Mouse (Mus musculus) hindbrain, embryonic 15.5 days (tissue): Measurements from ENCODE around the gene Ttc39d. TPM values are rescaled to one million over a fixed set of nuclear protein-coding genes. Genes with fewer than 3 reads are reported as not detected.

Experiments
- ATAC-seq: fragments of 200-750 bp; cut with Nextera tagmentation; 2 replicates; pipeline ENCODE4 v1.8.0; 2017; ENCODE audit warnings: low read depth, moderate number of reproducible peaks, moderate TSS enrichment; ENCODE audit not compliant: low FRiP score
- H3K27ac ChIP-seq: fragments of 300-500 bp; sonication (generic); replicated peaks from 2 replicates; pipeline ENCODE4 v1.5.1; 2015; ENCODE audit warnings: mild to moderate bottlenecking, inconsistent platforms
- H3K27me3 ChIP-seq: fragments of 300-500 bp; sonication (generic); 2 replicates; pipeline ENCODE4 v1.6.1; 2015; ENCODE audit warnings: control low read depth, inconsistent platforms
- H3K36me3 ChIP-seq: fragments of 300-500 bp; sonication (generic); 2 replicates; pipeline ENCODE4 v1.6.1; 2015; ENCODE audit warnings: control low read depth, inconsistent platforms
- H3K4me1 ChIP-seq: fragments of 300-500 bp; sonication (generic); replicated peaks from 2 replicates; pipeline ENCODE4 v1.6.1; 2015; ENCODE audit warnings: control low read depth, inconsistent platforms
- H3K4me2 ChIP-seq: fragments of 300-500 bp; sonication (generic); 2 replicates; pipeline ENCODE4 v1.6.1; 2015; ENCODE audit warnings: moderate library complexity, mild to moderate bottlenecking, inconsistent platforms
- H3K4me3 ChIP-seq: fragments of 300-500 bp; sonication (generic); 2 replicates; pipeline ENCODE4 v1.5.1; 2015; ENCODE audit warnings: mild to moderate bottlenecking, inconsistent platforms
- H3K9ac ChIP-seq: fragments of 300-500 bp; sonication (generic); 2 replicates; pipeline ENCODE4 v1.6.1; 2015; ENCODE audit warnings: inconsistent platforms
- H3K9me3 ChIP-seq: fragments of 300-500 bp; sonication (generic); 2 replicates; pipeline ENCODE4 v1.6.1; 2016; ENCODE audit warnings: control low read depth, inconsistent platforms
- WGBS: fragments of 180-500 bp; shearing (Covaris S2); methylation state at CpG from one replicate; pipeline ENCODE4 v1.1.7; 2015; 5-methylcytosine and 5-hydroxymethylcytosine counted together
- polyA plus RNA-seq: library from polyadenylated mRNA; unstranded; fragments of >200 nt; fragmentation: Nextera tagmentation; extraction: Ambion mirVana; gene quantifications from 2 replicates; pipeline ENCODE4 v1.2.1, GENCODE M21; 2015

Gene Ttc39d
- polyA plus RNA-seq, 1 experiment from 2014 or later: 0.29 TPM

- Histone ChIP-seq H3K4me2 (no peak overlapping the region), H3K9me3 (no peaks in the 10 kb centered on the region), H3K27ac (no peak overlapping the region), H3K27me3 (no peaks in the 10 kb centered on the region), H3K36me3 (peaks cover 48% of the 10 kb centered on the region), H3K9ac (no peak overlapping the region), H3K4me1 (no peaks in the 10 kb centered on the region), H3K4me3 (no peak overlapping the region)
- ATAC-seq: no peak
- WGBS: 100% methylated on average over 3 of the region's 3 CpGs
These were observed 29.5 kb downstream of the Ttc39d start for GRCm38 (mm10) chr17:80236805-80237204.

DNA sequence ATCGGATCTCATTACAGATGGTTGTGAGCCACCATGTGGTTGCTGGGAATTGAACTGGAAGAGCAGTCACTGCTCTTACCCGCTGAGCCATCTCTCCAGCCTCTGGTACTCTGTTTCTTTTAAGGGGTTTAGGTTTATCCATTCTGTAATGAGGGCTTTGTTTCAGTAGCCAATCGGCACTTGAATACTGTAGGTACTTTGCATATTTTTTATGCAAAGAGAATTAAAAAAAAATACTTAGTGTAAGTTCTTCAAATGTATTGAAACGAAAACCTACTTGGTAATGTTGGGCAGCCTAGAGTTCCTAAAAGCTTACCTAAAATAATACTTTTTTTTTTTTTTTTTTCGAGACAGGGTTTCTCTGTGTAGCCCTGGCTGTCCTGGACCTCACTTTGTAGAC, 30.2 kb downstream of the Ttc39d start:
- ATAC-seq: no peak

GRCm38 (mm10) chr17:80241594-80241993, 34.3 kb downstream of the Ttc39d start:
- Histone ChIP-seq H3K27ac (no peak overlapping the region), H3K27me3 (no peaks in the 10 kb centered on the region), H3K4me1 (no peaks in the 10 kb centered on the region), H3K36me3 (peaks cover 87% of the 10 kb centered on the region), H3K4me3 (no peak overlapping the region), H3K4me2 (no peak overlapping the region), H3K9me3 (no peaks in the 10 kb centered on the region), H3K9ac (no peak overlapping the region)
- ATAC-seq: no peak
- WGBS: 86% methylated on average over 9 of the region's 9 CpGs

More for the DNA sequence above, 30.2 kb downstream of the Ttc39d start:
- Histone ChIP-seq H3K36me3 (peaks cover 54% of the 10 kb centered on the region), H3K4me1 (no peaks in the 10 kb centered on the region), H3K27ac (no peak overlapping the region), H3K4me2 (no peak overlapping the region), H3K9me3 (no peaks in the 10 kb centered on the region), H3K4me3 (no peak overlapping the region), H3K9ac (no peak overlapping the region), H3K27me3 (no peaks in the 10 kb centered on the region)
- 89% methylated on average over 5 of the region's 5 CpGs for WGBS

- H3K27ac ChIP-seq: no peak overlapping the region
- no peak for ATAC-seq
- no peaks in the 10 kb centered on the region for H3K4me1 ChIP-seq
- H3K9me3 ChIP-seq: no peaks in the 10 kb centered on the region
- H3K4me2 ChIP-seq: no peak overlapping the region
- H3K36me3 ChIP-seq: peaks cover 93% of the 10 kb centered on the region
- no peaks in the 10 kb centered on the region for H3K27me3 ChIP-seq
- H3K4me3 ChIP-seq: no peak overlapping the region
- no peak overlapping the region for H3K9ac ChIP-seq
- 58% methylated on average over 13 of the region's 13 CpGs for WGBS
These were observed 35.9 kb downstream of the Ttc39d start for GRCm38 (mm10) chr17:80243116-80243515.

DNA sequence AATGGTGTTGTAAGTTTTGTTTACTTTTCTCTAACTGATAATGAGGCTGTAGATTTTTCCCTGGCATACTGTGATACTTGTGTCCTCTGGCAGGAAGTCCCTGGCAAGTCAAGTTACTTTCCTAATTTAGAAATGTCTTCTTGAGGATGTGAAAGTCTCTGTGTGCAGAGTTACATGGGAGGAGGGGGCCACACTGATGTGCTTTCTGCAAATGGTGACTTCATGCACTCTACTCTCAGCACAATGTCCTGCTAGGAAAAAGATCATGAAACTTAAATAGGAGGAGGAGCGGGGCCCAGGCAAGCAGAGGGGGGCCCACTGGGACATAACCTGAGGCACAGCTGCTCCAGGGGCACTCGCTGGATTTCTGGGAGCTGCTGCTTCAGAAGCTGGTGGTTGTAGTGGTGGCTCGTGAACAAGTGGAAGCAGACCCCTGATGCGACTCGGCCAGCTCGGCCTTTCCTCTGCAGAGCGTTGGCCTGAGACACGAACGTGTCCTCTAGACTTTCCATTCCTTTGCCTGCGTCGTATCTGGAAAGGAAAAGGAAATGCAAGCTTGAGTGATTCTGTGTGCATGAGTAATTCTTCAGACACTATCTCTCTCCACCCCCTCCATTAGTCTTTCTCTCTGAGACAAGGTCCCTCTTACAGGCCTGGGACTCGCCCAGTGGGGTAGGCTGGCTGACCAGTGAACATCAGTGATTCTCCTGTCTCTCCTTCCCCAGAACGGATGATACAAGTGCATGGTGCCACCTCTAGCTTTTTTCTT, 45.7 kb downstream of the Ttc39d start:
- H3K4me2 ChIP-seq: no peak overlapping the region
- H3K4me1 ChIP-seq: no peaks in the 10 kb centered on the region
- H3K36me3 ChIP-seq: peaks cover 96% of the 10 kb centered on the region
- H3K4me3 ChIP-seq: no peak overlapping the region
- H3K27ac ChIP-seq: no peak overlapping the region
- H3K9me3 ChIP-seq: no peaks in the 10 kb centered on the region
- 74% methylated on average over 13 of the region's 13 CpGs for WGBS
- no peak for ATAC-seq
- no peak overlapping the region for H3K9ac ChIP-seq
- no peaks in the 10 kb centered on the region for H3K27me3 ChIP-seq

DNA sequence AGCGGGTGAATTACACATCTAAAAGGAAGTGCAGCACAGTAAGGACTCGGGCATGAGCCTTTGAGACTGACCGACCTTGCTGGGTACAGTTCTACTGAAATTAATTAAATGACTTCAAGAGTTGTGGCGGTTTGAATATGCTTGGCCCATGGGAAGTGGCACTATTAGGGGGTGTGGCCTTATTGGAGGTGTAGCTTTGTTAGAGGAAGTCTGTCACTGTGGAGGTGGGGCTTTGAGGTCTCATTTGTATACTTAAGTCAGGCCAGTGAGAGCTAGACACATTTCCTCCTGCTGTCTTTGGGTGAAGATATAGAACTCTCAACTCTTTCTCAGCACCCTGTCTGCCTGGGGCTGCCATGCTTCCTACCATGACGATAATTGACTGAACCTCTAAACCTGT, 47.2 kb downstream of the Ttc39d start:
- Histone ChIP-seq H3K9ac (no peak overlapping the region), H3K9me3 (no peaks in the 10 kb centered on the region), H3K36me3 (peaks cover 96% of the 10 kb centered on the region), H3K27me3 (no peaks in the 10 kb centered on the region), H3K4me1 (no peaks in the 10 kb centered on the region), H3K27ac (no peak overlapping the region), H3K4me2 (no peak overlapping the region), H3K4me3 (no peak overlapping the region)
- 96% methylated on average over 5 of the region's 5 CpGs for WGBS
- ATAC-seq: no peak

DNA sequence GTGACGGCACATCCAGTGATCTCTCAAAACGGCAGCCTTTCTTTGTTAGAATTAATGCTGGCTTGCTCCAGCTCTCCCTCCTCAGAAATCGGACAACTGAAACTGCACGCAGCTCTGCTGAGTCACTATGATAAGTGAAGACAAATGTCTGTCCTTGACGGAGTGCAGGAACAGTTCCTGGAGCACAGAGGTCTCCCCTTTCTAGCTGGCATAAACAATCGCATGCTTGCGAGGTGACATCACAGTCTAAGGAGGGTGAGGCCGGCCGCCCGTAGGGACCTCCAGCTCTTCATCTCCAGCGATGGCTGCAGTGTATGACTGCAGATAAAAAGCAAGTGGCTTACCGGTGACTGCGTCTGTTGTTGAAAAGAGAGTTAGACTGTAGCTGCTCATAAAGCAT, 47.9 kb downstream of the Ttc39d start:
- no peak for ATAC-seq
- H3K27me3 ChIP-seq: no peaks in the 10 kb centered on the region
- no peak overlapping the region for H3K27ac ChIP-seq
- H3K9ac ChIP-seq: no peak overlapping the region
- 72% methylated on average over 13 of the region's 13 CpGs for WGBS
- no peak overlapping the region for H3K4me2 ChIP-seq
- H3K36me3 ChIP-seq: peaks cover 96% of the 10 kb centered on the region
- H3K4me3 ChIP-seq: no peak overlapping the region
- no peaks in the 10 kb centered on the region for H3K9me3 ChIP-seq
- no peaks in the 10 kb centered on the region for H3K4me1 ChIP-seq

DNA sequence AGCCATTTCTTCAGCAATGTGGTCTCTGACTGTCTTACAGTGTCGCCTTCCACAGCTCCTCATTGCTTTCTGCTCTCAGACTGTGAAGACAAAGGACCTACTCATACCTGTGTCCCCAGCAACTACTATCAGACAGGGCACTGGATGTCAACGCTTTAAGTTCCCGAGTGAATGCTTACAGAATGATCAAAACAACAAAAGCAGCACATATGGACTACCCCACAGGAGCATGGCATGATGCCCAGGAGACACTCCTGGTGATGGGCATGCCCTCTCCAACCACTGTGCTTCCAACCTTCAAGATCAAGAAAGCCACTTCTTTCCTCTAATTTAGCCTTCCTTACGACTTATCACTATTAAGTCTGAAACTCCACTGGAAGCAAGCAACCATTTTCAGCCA, 59.8 kb downstream of the Ttc39d start:
- Histone ChIP-seq H3K4me3 (no peak overlapping the region), H3K36me3 (peaks cover 89% of the 10 kb centered on the region), H3K4me2 (no peak overlapping the region), H3K9me3 (no peaks in the 10 kb centered on the region), H3K4me1 (no peaks in the 10 kb centered on the region), H3K9ac (no peak overlapping the region), H3K27ac (no peak overlapping the region), H3K27me3 (no peaks in the 10 kb centered on the region)
- WGBS: 92% methylated on average over 4 of the region's 4 CpGs
- no peak for ATAC-seq

Other genes with a start within 250 kb of the Ttc39d start
- 58.6 and 62.1 TPM in 2 replicates for gene Hnrnpll, start 145.1 kb upstream of the Ttc39d start, polyA plus RNA-seq
- 2.1 and 2.2 TPM in 2 replicates for gene Galm, start 80.0 kb upstream of the Ttc39d start, polyA plus RNA-seq
- 372 and 395 TPM in 2 replicates for gene Srsf7, start 153 bp upstream of the Ttc39d start, polyA plus RNA-seq
- 17.6 and 23.8 TPM in 2 replicates for gene Gemin6, start 17.0 kb downstream of the Ttc39d start, polyA plus RNA-seq
- 54.2 and 56.9 TPM in 2 replicates for gene Morn2, start 82.7 kb downstream of the Ttc39d start, polyA plus RNA-seq
- gene Dhx57, start 83.0 kb downstream of the Ttc39d start, polyA plus RNA-seq: 52.0 and 55.1 TPM in 2 replicates
- gene Arhgef33, start 99.9 kb downstream of the Ttc39d start, polyA plus RNA-seq: 4.7 and 5.0 TPM in 2 replicates
- 3.0 and 3.2 TPM in 2 replicates for gene Gm10190, start 166.1 kb downstream of the Ttc39d start, polyA plus RNA-seq